Mouse (Mus musculus) adrenal gland, adult (tissue): Measurements from ENCODE around the gene Zfp961.

ENCODE experiments used
- DNase-seq, 2 experiments: peaks; one replicate each; pipeline ENCODE4 v3.0.0; 2022 to 2023; ENCODE audit warnings: low spot score in 1 of 2; ENCODE audit not compliant: inconsistent age in 2 of 2

Zfp961 gene

GRCm38 (mm10) chr8:71960483-71960882, 9.6 kb downstream of the Zfp961 start:
- peak in 1 of 2 experiments; percentile 65 for DNase-seq

- DNase-seq, result no peak
Observed at GRCm38 (mm10) chr8:71961796-71962195, 11.0 kb downstream of the Zfp961 start.

- peak; percentile 69 to 85 for DNase-seq
Observed at GRCm38 (mm10) chr8:71964051-71964450, 13.2 kb downstream of the Zfp961 start.

GRCm38 (mm10) chr8:71965166-71965565, 14.3 kb downstream of the Zfp961 start:
- peak; percentile 29 to 75 for DNase-seq

- DNase-seq, result no peak
Observed at GRCm38 (mm10) chr8:71966411-71966810, 15.6 kb downstream of the Zfp961 start.

- no peak for DNase-seq
Observed at GRCm38 (mm10) chr8:71967261-71967660, 16.4 kb downstream of the Zfp961 start.

- no peak for DNase-seq
Observed at GRCm38 (mm10) chr8:71968100-71968499, 17.3 kb downstream of the Zfp961 start.

- DNase-seq, result no peak
Observed at GRCm38 (mm10) chr8:71968636-71969035, 17.8 kb downstream of the Zfp961 start.

GRCm38 (mm10) chr8:71971945-71972344, 21.1 kb downstream of the Zfp961 start:
- DNase-seq, result peak in 1 of 2 experiments; percentile 79

GRCm38 (mm10) chr8:71974211-71974610, 23.4 kb downstream of the Zfp961 start:
- DNase-seq, result no peak

GRCm38 (mm10) chr8:71981032-71981431, 30.2 kb downstream of the Zfp961 start:
- no peak for DNase-seq

- no peak for DNase-seq
Observed at GRCm38 (mm10) chr8:71981456-71981855, 30.6 kb downstream of the Zfp961 start.

GRCm38 (mm10) chr8:71984601-71985000, 33.8 kb downstream of the Zfp961 start:
- peak in 1 of 2 experiments; percentile 45 for DNase-seq

GRCm38 (mm10) chr8:71988110-71988866, 37.5 kb downstream of the Zfp961 start:
- peak; percentile 66 to 83 for DNase-seq

GRCm38 (mm10) chr8:71988867-71989599, 38.2 kb downstream of the Zfp961 start:
- DNase-seq, result no peak

- no peak for DNase-seq
Observed at GRCm38 (mm10) chr8:71999434-71999833, 48.6 kb downstream of the Zfp961 start.

- DNase-seq, result no peak
Observed at GRCm38 (mm10) chr8:72000223-72000622, 49.4 kb downstream of the Zfp961 start.

GRCm38 (mm10) chr8:72002942-72003341, 52.1 kb downstream of the Zfp961 start:
- DNase-seq, result no peak

GRCm38 (mm10) chr8:72005912-72006311, 55.1 kb downstream of the Zfp961 start:
- DNase-seq, result peak in 1 of 2 experiments; percentile 47

GRCm38 (mm10) chr8:72006763-72007162, 55.9 kb downstream of the Zfp961 start:
- no peak for DNase-seq

GRCm38 (mm10) chr8:72008134-72008641, 57.4 kb downstream of the Zfp961 start:
- peak in 1 of 2 experiments; percentile 61 for DNase-seq

GRCm38 (mm10) chr8:72009473-72009872, 58.6 kb downstream of the Zfp961 start, which contains the start of gene Cyp4f18:
Gene Cyp4f18, minus strand, starts transcription at chr8:72009626.
- no peak for DNase-seq
